Mouse (Mus musculus) megakaryocyte-erythroid progenitor cell, adult 5 weeks (primary cell): ENCODE data around the gene Kirrel2. TPM values are rescaled to one million over a fixed set of nuclear protein-coding genes. Genes with fewer than 3 reads are reported as not detected.

Source experiments
- polyA plus RNA-seq: library from polyadenylated mRNA; stranded (reverse); fragments of >175 nt; gene quantifications from 2 replicates; pipeline ENCODE4 v1.2.3, GENCODE M21; 2012

The Kirrel2 gene
- polyA plus RNA-seq: 0.05 and 0.13 TPM in 2 replicates

GRCm38 (mm10) chr7:30457629-30458330, at the start of gene Kirrel2, which contains the start of gene Nphs1:
TSS of gene Kirrel2 (minus strand) at chr7:30457690.
TSS of gene Nphs1 (plus strand) at chr7:30458315.

GRCm38 (mm10) chr7:30493401-30493931, 36.0 kb upstream of the Kirrel2 start, which contains the start of gene Prodh2:
TSS of gene Prodh2 (plus strand) at chr7:30493622.

GRCm38 (mm10) chr7:30444971-30445751, 12.3 kb downstream of the Kirrel2 start, which contains the start of gene Aplp1:
TSS of gene Aplp1 (minus strand) at chr7:30445535.

GRCm38 (mm10) chr7:30421175-30421889, 36.2 kb downstream of the Kirrel2 start, which contains the start of gene Nfkbid:
TSS of gene Nfkbid (plus strand) at chr7:30421732.

GRCm38 (mm10) chr7:30419561-30420499, 37.7 kb downstream of the Kirrel2 start, which contains the start of gene Hcst:
TSS of gene Hcst (minus strand) at chr7:30419854.

GRCm38 (mm10) chr7:30413596-30413995, 43.9 kb downstream of the Kirrel2 start, which contains the start of gene Tyrobp:
TSS of gene Tyrobp (plus strand) at chr7:30413760.

Other genes starting within 250 kb of the Kirrel2 start
- gene Polr2i, start 225.7 kb downstream of the Kirrel2 start, polyA plus RNA-seq: 66.8 and 89.4 TPM in 2 replicates
- gene Tbcb, start 225.4 kb downstream of the Kirrel2 start, polyA plus RNA-seq: 42.3 and 54.7 TPM in 2 replicates
- 0.10 TPM in 2 replicates for gene Ovol3, start 222.0 kb downstream of the Kirrel2 start, polyA plus RNA-seq
- 0.30 and 0.38 TPM in 2 replicates for gene Thap8, start 177.6 kb downstream of the Kirrel2 start, polyA plus RNA-seq
- gene Wdr62, start 177.3 kb downstream of the Kirrel2 start, polyA plus RNA-seq: 62.9 and 71.0 TPM in 2 replicates
- 0.36 and 0.95 TPM in 2 replicates for gene Clip3, start 166.0 kb downstream of the Kirrel2 start, polyA plus RNA-seq
- gene Alkbh6, start 149.0 kb downstream of the Kirrel2 start, polyA plus RNA-seq: 63.3 and 74.5 TPM in 2 replicates
- gene Syne4, start 142.9 kb downstream of the Kirrel2 start, polyA plus RNA-seq: 1.6 and 2.0 TPM in 2 replicates
- 0.48 and 0.54 TPM in 2 replicates for gene E130208F15Rik, start 135.9 kb downstream of the Kirrel2 start, polyA plus RNA-seq
- gene Sdhaf1, start 133.8 kb downstream of the Kirrel2 start, polyA plus RNA-seq: 8.0 and 10.3 TPM in 2 replicates
- 0.11 TPM in 1 of 2 replicates, not detected in the other for gene Lrfn3, start 94.9 kb downstream of the Kirrel2 start, polyA plus RNA-seq
- 186 and 336 TPM in 2 replicates for gene Tyrobp, start 43.9 kb downstream of the Kirrel2 start, polyA plus RNA-seq
- 6.4 and 7.2 TPM in 2 replicates for gene Hcst, start 37.8 kb downstream of the Kirrel2 start, polyA plus RNA-seq
- 103 and 112 TPM in 2 replicates for gene Nfkbid, start 36.0 kb downstream of the Kirrel2 start, polyA plus RNA-seq
- gene Aplp1, start 12.2 kb downstream of the Kirrel2 start, polyA plus RNA-seq: 0.08 and 0.15 TPM in 2 replicates
- not detected in 2 replicates for gene Nphs1, start 625 bp upstream of the Kirrel2 start, polyA plus RNA-seq
- not detected in 2 replicates for gene Prodh2, start 35.9 kb upstream of the Kirrel2 start, polyA plus RNA-seq
- gene Arhgap33, start 77.4 kb upstream of the Kirrel2 start, polyA plus RNA-seq: 74.2 and 104 TPM in 2 replicates
- 6.5 and 7.0 TPM in 2 replicates for gene Hspb6, start 94.5 kb upstream of the Kirrel2 start, polyA plus RNA-seq
- gene Proser3, start 94.6 kb upstream of the Kirrel2 start, polyA plus RNA-seq: 20.5 and 24.2 TPM in 2 replicates
- 64.1 and 77.3 TPM in 2 replicates for gene Lin37, start 102.1 kb upstream of the Kirrel2 start, polyA plus RNA-seq
- gene U2af1l4, start 105.6 kb upstream of the Kirrel2 start, polyA plus RNA-seq: 86.2 and 92.8 TPM in 2 replicates
- 3.0 and 6.0 TPM in 2 replicates for gene Gm49396, start 105.7 kb upstream of the Kirrel2 start, polyA plus RNA-seq
- gene Psenen, start 105.9 kb upstream of the Kirrel2 start, polyA plus RNA-seq: 48.5 and 51.9 TPM in 2 replicates
- gene Igflr1, start 107.7 kb upstream of the Kirrel2 start, polyA plus RNA-seq: 8.8 and 9.3 TPM in 2 replicates
- 80.2 and 109 TPM in 2 replicates for gene Kmt2b, start 131.0 kb upstream of the Kirrel2 start, polyA plus RNA-seq
- 0.64 TPM in 1 of 2 replicates, not detected in the other for gene Zbtb32, start 141.2 kb upstream of the Kirrel2 start, polyA plus RNA-seq
- 0.46 and 0.82 TPM in 2 replicates for gene Upk1a, start 155.2 kb upstream of the Kirrel2 start, polyA plus RNA-seq
- gene Cox6b1, start 168.5 kb upstream of the Kirrel2 start, polyA plus RNA-seq: 70.6 and 81.6 TPM in 2 replicates
- 0.23 and 0.25 TPM in 2 replicates for gene Etv2, start 178.2 kb upstream of the Kirrel2 start, polyA plus RNA-seq
- gene Rbm42, start 192.6 kb upstream of the Kirrel2 start, polyA plus RNA-seq: 287 and 309 TPM in 2 replicates
- 39.5 and 49.7 TPM in 2 replicates for gene Haus5, start 207.3 kb upstream of the Kirrel2 start, polyA plus RNA-seq
- gene Pmis2, start 213.9 kb upstream of the Kirrel2 start, polyA plus RNA-seq: not detected in 2 replicates
- not detected in 2 replicates for gene 2200002J24Rik, start 241.2 kb upstream of the Kirrel2 start, polyA plus RNA-seq